Mouse (Mus musculus) kidney, embryonic 16.5 days (tissue): ENCODE results near the gene Coq8b. TPM values are rescaled to one million over a fixed set of nuclear protein-coding genes. Genes with fewer than 3 reads are reported as not detected.
A peak's percentile ranks its signal among the peaks of the same experiment; 100 is the strongest.

Experiments
- ATAC-seq: fragments of 200-750 bp; cut with Nextera tagmentation; 2 replicates; pipeline ENCODE4 v1.8.0; 2017; ENCODE audit warnings: moderate TSS enrichment; ENCODE audit not compliant: low FRiP score, low TSS enrichment
- H3K27ac ChIP-seq: fragments of 300-500 bp; sonication (generic); 2 replicates; pipeline ENCODE4 v1.5.1; 2014; ENCODE audit warnings: low read length
- H3K27me3 ChIP-seq: fragments of 300-500 bp; sonication (generic); 2 replicates; pipeline ENCODE4 v1.6.1; 2014; ENCODE audit warnings: low read length, control low read depth, mixed read lengths; ENCODE audit not compliant: insufficient read depth
- H3K36me3 ChIP-seq: fragments of 300-500 bp; sonication (generic); 2 replicates; pipeline ENCODE4 v1.6.1; 2014; ENCODE audit warnings: low read length, control low read depth, mixed read lengths; ENCODE audit not compliant: insufficient read depth
- H3K4me1 ChIP-seq: fragments of 300-500 bp; sonication (generic); 2 replicates; pipeline ENCODE4 v1.6.1; 2014; ENCODE audit warnings: low read length, control low read depth, mixed read lengths; ENCODE audit not compliant: insufficient read depth
- H3K4me2 ChIP-seq: fragments of 300-500 bp; sonication (generic); replicated peaks from 2 replicates; pipeline ENCODE4 v1.6.1; 2014; ENCODE audit warnings: low read depth, low read length
- H3K4me3 ChIP-seq: fragments of 300-500 bp; sonication (generic); 2 replicates; pipeline ENCODE4 v1.5.1; 2014; ENCODE audit warnings: mild to moderate bottlenecking, low read length
- H3K9ac ChIP-seq: fragments of 300-500 bp; sonication (generic); replicated peaks from 2 replicates; pipeline ENCODE4 v1.6.1; 2014; ENCODE audit warnings: low read length
- H3K9me3 ChIP-seq: fragments of 300-500 bp; sonication (generic); 2 replicates; pipeline ENCODE4 v1.6.1; 2016; ENCODE audit warnings: low read length, control low read depth
- WGBS: fragments of 180-500 bp; shearing (Covaris S2); extraction: QIAGEN DNeasy Blood & Tissue Kit; methylation state at CpG from one replicate; pipeline ENCODE4 v1.1.7; 2014; 5-methylcytosine and 5-hydroxymethylcytosine counted together
- polyA plus RNA-seq: library from polyadenylated mRNA; unstranded; fragments of >200 nt; fragmentation: Nextera tagmentation; extraction: Ambion mirVana; gene quantifications from 2 replicates; pipeline ENCODE4 v1.2.1, GENCODE M21; 2015

The Coq8b gene
- polyA plus RNA-seq, 1 experiment from 2014 or later: 26.4 TPM

DNA sequence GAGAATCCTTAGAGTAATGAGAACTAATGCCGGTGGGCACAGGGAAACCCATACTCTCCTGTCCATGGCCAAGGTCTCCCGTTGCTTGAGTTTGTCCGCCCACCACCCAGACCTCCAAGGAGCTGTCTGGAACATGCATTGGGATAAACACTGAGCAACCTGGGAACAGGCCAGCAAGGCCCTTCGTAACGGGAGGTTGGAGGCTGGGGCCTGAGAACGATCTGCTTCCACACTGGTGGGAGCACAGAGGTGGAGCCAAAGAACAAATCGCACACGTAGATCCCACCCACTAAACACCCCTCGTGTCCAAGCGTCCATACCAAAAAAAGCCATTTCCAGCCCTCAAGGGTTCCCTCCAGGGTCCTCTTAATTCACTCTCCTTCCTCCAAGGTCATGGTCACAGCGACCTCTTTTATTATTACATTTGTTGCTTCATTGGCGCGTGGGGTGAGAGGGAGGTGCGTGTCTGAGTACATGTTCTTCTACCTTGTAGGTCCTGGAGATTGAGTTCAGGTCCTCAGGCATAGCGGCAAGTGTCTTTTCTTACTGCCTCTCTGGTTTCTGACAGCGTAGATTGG is 65.3 kb downstream of the Coq8b start:
- no peak overlapping the region for H3K4me2 ChIP-seq
- H3K4me1 ChIP-seq: peaks cover 3% of the 10 kb centered on the region; the same call in 1 of the 2 replicates
- no peak overlapping the region for H3K27ac ChIP-seq
- H3K4me3 ChIP-seq: no peak overlapping the region
- 74% methylated on average over 16 of the region's 16 CpGs for WGBS
- no peak for ATAC-seq
- no peaks in the 10 kb centered on the region for H3K36me3 ChIP-seq
- H3K27me3 ChIP-seq: no peaks in the 10 kb centered on the region
- H3K9ac ChIP-seq: no peak overlapping the region
- 0 out of 2 replicates have a peak, but pooled peaks cover 4% of the 10 kb centered on the region for H3K9me3 ChIP-seq

DNA sequence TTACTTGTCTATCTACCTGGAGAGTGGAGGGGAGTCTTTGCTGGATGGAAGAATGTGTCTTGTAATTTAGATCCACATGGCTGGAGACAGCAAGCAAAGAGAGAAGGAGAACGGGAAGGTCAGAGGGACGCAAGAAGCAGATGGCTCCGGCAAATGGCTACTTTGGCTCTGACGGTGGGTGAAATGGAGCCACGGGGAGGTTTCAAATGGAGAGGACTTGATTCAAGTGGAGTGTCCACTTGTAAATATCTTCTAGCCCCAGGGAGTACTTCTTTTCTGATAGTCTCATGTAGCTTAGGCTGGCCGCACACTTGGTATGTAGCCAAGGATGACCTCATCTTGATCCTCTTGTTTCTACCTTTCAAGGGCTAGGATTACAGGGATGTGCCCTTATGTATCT is 66.0 kb downstream of the Coq8b start:
- no peaks in the 10 kb centered on the region for H3K36me3 ChIP-seq
- no peak for ATAC-seq
- no peak overlapping the region for H3K4me2 ChIP-seq
- H3K9me3 ChIP-seq: 0 out of 2 replicates have a peak, but pooled peaks cover 4% of the 10 kb centered on the region
- WGBS: 80% methylated on average over 6 of the region's 6 CpGs
- H3K27ac ChIP-seq: no peak overlapping the region
- no peak overlapping the region for H3K4me3 ChIP-seq
- H3K4me1 ChIP-seq: peaks cover 3% of the 10 kb centered on the region; the same call in 1 of the 2 replicates
- H3K27me3 ChIP-seq: no peaks in the 10 kb centered on the region
- no peak overlapping the region for H3K9ac ChIP-seq

- Histone ChIP-seq H3K27me3 (no peaks in the 10 kb centered on the region), H3K9me3 (0 out of 2 replicates have a peak, but pooled peaks cover 4% of the 10 kb centered on the region), H3K36me3 (no peaks in the 10 kb centered on the region), H3K4me1 (peaks cover 3% of the 10 kb centered on the region; the same call in 1 of the 2 replicates), H3K4me3 (no peak overlapping the region), H3K27ac (no peak overlapping the region), H3K9ac (no peak overlapping the region), H3K4me2 (no peak overlapping the region)
- 81% methylated on average over 4 of the region's 4 CpGs for WGBS
- ATAC-seq: no peak
Measured at GRCm38 (mm10) chr7:27300351-27300750, 67.5 kb downstream of the Coq8b start.

GRCm38 (mm10) chr7:27300801-27301200 is 68.0 kb downstream of the Coq8b start:
- H3K4me3 ChIP-seq: no peak overlapping the region
- no peaks in the 10 kb centered on the region for H3K36me3 ChIP-seq
- no peak overlapping the region for H3K9ac ChIP-seq
- WGBS: 73% methylated on average over 5 of the region's 5 CpGs
- H3K4me2 ChIP-seq: no peak overlapping the region
- H3K27ac ChIP-seq: no peak overlapping the region
- H3K9me3 ChIP-seq: 0 out of 2 replicates have a peak, but pooled peaks cover 4% of the 10 kb centered on the region
- ATAC-seq: no peak
- H3K4me1 ChIP-seq: peaks cover 3% of the 10 kb centered on the region; the same call in 1 of the 2 replicates
- H3K27me3 ChIP-seq: no peaks in the 10 kb centered on the region

DNA sequence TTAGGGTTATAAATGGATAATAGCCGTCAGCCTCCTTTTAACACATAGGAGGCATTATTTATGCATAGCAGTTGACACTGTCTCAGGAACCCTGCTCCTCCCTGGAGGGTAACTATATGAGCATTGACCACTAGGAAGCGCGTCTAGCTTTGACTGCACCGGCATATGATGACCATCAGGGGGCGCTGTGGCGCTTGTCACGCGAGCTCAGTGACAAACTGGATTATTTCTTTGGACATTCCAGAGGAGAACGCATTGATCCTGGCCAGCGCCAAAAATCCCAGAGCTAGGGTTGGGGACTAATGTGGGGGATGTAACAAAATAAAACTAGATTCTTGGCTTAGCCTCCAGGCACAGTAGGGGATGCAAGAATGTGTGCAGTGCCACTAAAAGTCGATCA is 69.3 kb downstream of the Coq8b start:
- WGBS: 8% methylated on average over 11 of the region's 11 CpGs
- peaks cover 3% of the 10 kb centered on the region; the same call in 1 of the 2 replicates for H3K4me1 ChIP-seq
- 0 out of 2 replicates have a peak, but pooled peaks cover 4% of the 10 kb centered on the region for H3K9me3 ChIP-seq
- 0 out of 2 replicates have a peak, but pooled peaks have one; percentile 28 for ATAC-seq
- H3K36me3 ChIP-seq: no peaks in the 10 kb centered on the region
- H3K4me2 ChIP-seq: no peak overlapping the region
- H3K4me3 ChIP-seq: no peak overlapping the region
- H3K27me3 ChIP-seq: no peaks in the 10 kb centered on the region
- H3K9ac ChIP-seq: no peak overlapping the region
- no peak overlapping the region for H3K27ac ChIP-seq

- 78% methylated on average over 17 of the region's 17 CpGs for WGBS
- no peak for ATAC-seq
- no peak overlapping the region for H3K4me3 ChIP-seq
- no peaks in the 10 kb centered on the region for H3K36me3 ChIP-seq
- no peaks in the 10 kb centered on the region for H3K9me3 ChIP-seq
- H3K27ac ChIP-seq: no peak overlapping the region
- no peak overlapping the region for H3K9ac ChIP-seq
- no peak overlapping the region for H3K4me2 ChIP-seq
- peaks cover 11% of the 10 kb centered on the region; the same call in 1 of the 2 replicates for H3K4me1 ChIP-seq
- no peaks in the 10 kb centered on the region for H3K27me3 ChIP-seq
Measured at GRCm38 (mm10) chr7:27305091-27305730, 72.4 kb downstream of the Coq8b start.

- Histone ChIP-seq H3K9ac (no peak overlapping the region), H3K4me3 (no peak overlapping the region), H3K9me3 (no peaks in the 10 kb centered on the region), H3K4me2 (no peak overlapping the region), H3K36me3 (no peaks in the 10 kb centered on the region), H3K4me1 (peaks cover 15% of the 10 kb centered on the region; the same call in 1 of the 2 replicates), H3K27ac (no peak overlapping the region), H3K27me3 (no peaks in the 10 kb centered on the region; the same call in 1 of the 2 replicates)
- ATAC-seq: no peak
- 77% methylated on average over 24 of the region's 24 CpGs for WGBS
Measured at GRCm38 (mm10) chr7:27306161-27307160, 73.6 kb downstream of the Coq8b start.

DNA sequence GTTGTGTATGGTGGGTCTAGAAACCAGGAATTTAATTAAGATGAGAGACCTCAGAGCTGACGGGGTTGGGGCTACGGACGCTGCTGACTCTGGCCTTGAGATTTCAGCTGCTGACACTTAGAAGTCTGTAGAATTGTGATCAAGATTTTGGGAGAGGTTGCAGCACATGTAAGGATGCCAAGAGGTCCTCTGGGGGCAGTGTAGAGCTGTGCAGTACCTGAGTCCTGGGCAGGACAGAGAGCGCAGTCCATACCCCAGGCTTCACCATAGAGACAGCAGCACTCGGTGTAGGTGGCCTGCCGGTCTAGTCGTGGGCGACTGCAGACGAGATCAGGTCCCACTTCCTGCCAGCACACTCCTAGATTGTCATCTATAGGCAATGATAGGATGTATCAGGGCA is 74.7 kb downstream of the Coq8b start:
- Histone ChIP-seq H3K4me1 (peaks cover 12% of the 10 kb centered on the region; the same call in 1 of the 2 replicates), H3K36me3 (no peaks in the 10 kb centered on the region), H3K27me3 (no peaks in the 10 kb centered on the region; the same call in 1 of the 2 replicates), H3K27ac (no peak overlapping the region), H3K4me2 (no peak overlapping the region), H3K9me3 (no peaks in the 10 kb centered on the region), H3K9ac (no peak overlapping the region), H3K4me3 (no peak overlapping the region)
- ATAC-seq: peak; percentile 40; the same call in 1 of the 2 replicates
- 69% methylated on average over 9 of the region's 9 CpGs for WGBS
